Mouse (Mus musculus) forebrain, postnatal 0 days (tissue): ENCODE data around the gene Cyb561d1. TPM values are rescaled to one million over a fixed set of nuclear protein-coding genes. Genes with fewer than 3 reads are reported as not detected.

Experiments used
- ATAC-seq: fragments of 200-750 bp; cut with Nextera tagmentation; 2 replicates; pipeline ENCODE4 v1.8.0; 2017; ENCODE audit warnings: mild to moderate bottlenecking, moderate library complexity
- DNase-seq: peaks from one replicate; pipeline ENCODE4 v3.0.0-alpha.2; 2015
- H3K27ac ChIP-seq: fragments of 300-500 bp; sonication (generic); 2 replicates; pipeline ENCODE4 v1.5.1; 2014; ENCODE audit warnings: low read depth, mild to moderate bottlenecking, antibody characterized with exemption, low read length, moderate library complexity, mixed read lengths
- H3K27me3 ChIP-seq: fragments of 300-500 bp; sonication (generic); 2 replicates; pipeline ENCODE4 v1.6.1; 2014; ENCODE audit warnings: mild to moderate bottlenecking, low read length, mixed read lengths; ENCODE audit not compliant: insufficient read depth
- H3K36me3 ChIP-seq: fragments of 300-500 bp; sonication (generic); 2 replicates; pipeline ENCODE4 v1.6.1; 2014; ENCODE audit warnings: mild to moderate bottlenecking, moderate library complexity; ENCODE audit not compliant: insufficient read depth
- H3K4me1 ChIP-seq: fragments of 300-500 bp; sonication (generic); 2 replicates; pipeline ENCODE4 v1.6.1; 2014; ENCODE audit warnings: antibody characterized with exemption; ENCODE audit not compliant: insufficient read depth
- H3K4me2 ChIP-seq: fragments of 300-500 bp; sonication (generic); 2 replicates; pipeline ENCODE4 v1.6.1; 2014; ENCODE audit warnings: low read depth, mild to moderate bottlenecking, moderate library complexity
- H3K4me3 ChIP-seq: fragments of 300-500 bp; sonication (generic); 2 replicates; pipeline ENCODE4 v1.5.1; 2014; ENCODE audit warnings: low read depth, low read length, mixed read lengths
- H3K9ac ChIP-seq: fragments of 300-500 bp; sonication (generic); 2 replicates; pipeline ENCODE4 v1.6.1; 2014; ENCODE audit warnings: mild to moderate bottlenecking
- H3K9me3 ChIP-seq: fragments of 300-500 bp; sonication (generic); 2 replicates; pipeline ENCODE4 v1.6.1; 2016; ENCODE audit warnings: low read length
- CTCF ChIP-seq: sonication (generic); IDR thresholded peaks from 2 replicates; pipeline ENCODE4 v1.5.1; 2016; ENCODE audit warnings: antibody characterized with exemption, control low read depth, low read depth
- WGBS: fragments of 180-500 bp; shearing (Covaris S2); extraction: QIAGEN DNeasy Blood & Tissue Kit; methylation state at CpG from one replicate; pipeline ENCODE4 v1.1.7; 2014; 5-methylcytosine and 5-hydroxymethylcytosine counted together
- polyA plus RNA-seq: library from polyadenylated mRNA; unstranded; fragments of >200 nt; fragmentation: Nextera tagmentation; extraction: Ambion mirVana; gene quantifications from 2 replicates; pipeline ENCODE4 v1.2.1, GENCODE M21; 2015
- total RNA-seq: library from RNA; depleted of rRNA; stranded (reverse); fragments of >200 nt; gene quantifications from 2 replicates; pipeline ENCODE4 v1.2.3, GENCODE M21; 2014

Cyb561d1 gene
- total and polyA plus RNA-seq, 2 experiments from 2014 or later, result 4.5 to 5.4 TPM

DNA sequence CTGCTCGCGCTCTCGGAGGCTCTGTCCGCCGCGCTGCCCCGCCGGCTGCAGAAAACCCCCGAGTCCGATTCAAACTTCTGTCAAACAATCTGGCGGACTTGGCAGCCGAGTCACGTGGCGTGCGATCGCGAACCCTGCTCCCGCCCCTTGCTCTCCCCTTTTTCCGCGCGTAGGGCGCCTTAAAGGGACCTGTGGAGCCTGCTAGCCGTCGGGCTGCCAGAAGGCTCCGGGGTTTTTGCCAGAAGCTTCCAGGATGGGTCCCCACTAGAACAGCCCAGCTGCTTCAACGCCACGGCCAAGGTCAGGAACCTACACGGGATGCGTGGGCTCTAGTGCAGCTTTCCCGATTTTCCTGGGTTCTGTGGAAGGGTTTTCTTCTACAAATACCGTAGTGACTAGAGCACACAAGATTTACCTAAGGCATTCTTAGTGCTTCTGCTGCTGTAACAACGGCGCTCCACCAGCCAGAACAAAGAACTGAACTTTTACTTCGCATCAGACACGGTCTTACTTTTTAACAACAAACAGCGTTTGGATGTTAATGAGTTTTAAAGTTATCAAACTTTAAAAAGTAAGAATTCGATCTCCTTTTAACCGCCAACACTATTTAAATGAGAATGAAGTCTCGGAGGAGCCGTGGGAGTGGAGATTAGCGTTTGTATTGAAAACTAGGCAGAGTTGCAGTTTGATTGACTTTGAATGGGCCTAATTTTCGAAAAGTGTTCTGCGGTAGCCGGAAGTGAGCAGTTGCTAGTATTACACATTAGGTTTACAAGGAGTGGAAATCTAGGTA lies 25.7 kb upstream of the Cyb561d1 start, which contains the start of gene Sypl2:
TSS of gene Sypl2 (minus strand) at position 91 of the 793 bp plus-strand sequence.
- H3K9ac ChIP-seq, result peak within 1 kb of the TSS; percentile 33; the same call in 1 of the 2 replicates
- H3K9me3 ChIP-seq, result no peaks in the 10 kb centered on the region
- WGBS, result 2% methylated on average over 44 of the region's 44 CpGs
- H3K36me3 ChIP-seq, result no peaks in the 10 kb centered on the region
- peak within 1 kb of the TSS; percentile 67 for H3K4me2 ChIP-seq
- peaks cover 31% of the 10 kb centered on the region for H3K27me3 ChIP-seq
- H3K4me3 ChIP-seq, result peak within 1 kb of the TSS; percentile 41
- H3K27ac ChIP-seq, result no peak within 1 kb of the TSS
- no peak for TF ChIP-seq CTCF
- DNase-seq, result peak; percentile 48
- H3K4me1 ChIP-seq, result peaks cover 4% of the 10 kb centered on the region; the same call in 1 of the 2 replicates
- ATAC-seq, result peak; percentile 61

DNA sequence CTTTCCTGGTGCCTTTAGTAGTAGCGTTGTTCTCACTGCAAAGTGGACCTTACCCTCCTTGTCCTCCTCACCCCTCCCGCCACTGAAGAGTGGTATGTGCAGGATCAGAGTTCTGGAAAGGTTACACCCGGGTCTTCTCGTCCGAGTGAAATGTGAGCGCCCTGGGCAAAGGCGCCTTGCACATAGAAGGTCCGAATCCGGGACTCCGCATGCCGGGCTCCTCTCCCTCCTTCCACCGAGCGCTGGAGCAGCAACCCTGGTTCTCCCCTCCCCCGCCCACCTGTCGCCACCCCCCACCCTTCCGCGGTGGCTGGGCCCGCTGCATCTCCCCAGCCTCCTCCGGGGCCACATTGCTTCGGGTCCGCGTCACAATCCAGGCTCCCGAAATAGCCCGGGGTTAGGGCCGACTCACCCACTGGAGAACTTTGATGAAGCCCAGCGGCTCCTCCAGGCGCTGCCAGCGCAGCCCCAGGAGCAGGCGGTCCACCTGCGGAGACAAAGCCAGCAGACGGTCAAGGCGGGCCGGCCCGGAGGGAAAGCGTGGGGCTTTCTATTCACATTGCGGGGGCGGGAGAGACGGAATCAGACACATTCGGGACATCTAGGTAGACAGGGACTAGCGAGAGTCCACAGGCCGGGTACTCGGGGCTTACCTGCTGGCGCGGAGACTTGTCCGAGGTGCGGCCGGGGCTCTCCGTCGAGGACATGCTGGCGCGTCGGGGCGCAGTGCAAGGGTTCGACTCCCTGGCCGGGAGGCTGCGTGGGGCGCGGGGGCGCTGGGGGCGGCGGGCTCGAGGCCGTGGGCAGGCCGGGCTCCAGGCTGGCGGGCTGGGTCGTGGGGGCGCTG lies 24.9 kb upstream of the Cyb561d1 start:
- Histone ChIP-seq H3K4me1 (peaks cover 4% of the 10 kb centered on the region; the same call in 1 of the 2 replicates), H3K27me3 (peaks cover 31% of the 10 kb centered on the region), H3K4me3 (peak overlapping the region; percentile 41), H3K27ac (no peak overlapping the region), H3K9ac (peak overlapping the region; percentile 33; the same call in 1 of the 2 replicates), H3K36me3 (no peaks in the 10 kb centered on the region), H3K9me3 (no peaks in the 10 kb centered on the region), H3K4me2 (peak overlapping the region; percentile 67)
- no peak for TF ChIP-seq CTCF
- ATAC-seq (peak; percentile 50), DNase-seq (no peak)
- 4% methylated on average over 62 of the region's 67 CpGs for WGBS

DNA sequence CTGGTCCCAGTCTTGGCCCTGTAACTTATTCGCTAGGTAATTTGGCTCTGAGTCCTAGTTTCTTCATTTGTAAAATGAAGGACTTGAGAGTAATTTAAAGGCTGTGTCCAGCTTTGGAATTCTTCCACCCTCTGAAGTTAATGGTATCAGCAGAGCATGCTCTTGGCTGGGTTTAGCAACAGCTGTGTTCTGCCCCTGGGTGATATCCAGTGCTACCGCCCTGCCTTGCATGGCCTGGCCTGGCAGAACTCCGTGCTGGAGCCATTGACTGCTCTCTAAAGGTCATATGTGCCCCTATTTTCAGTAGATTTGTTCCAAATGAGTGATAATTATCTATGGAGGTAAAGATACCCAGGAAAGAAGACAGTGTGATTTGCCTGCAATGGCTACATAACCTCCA lies 19.6 kb upstream of the Cyb561d1 start:
- Histone ChIP-seq H3K9me3 (no peaks in the 10 kb centered on the region), H3K4me3 (no peak overlapping the region), H3K36me3 (no peaks in the 10 kb centered on the region), H3K27ac (no peak overlapping the region), H3K27me3 (peaks cover 10% of the 10 kb centered on the region), H3K4me2 (no peak overlapping the region), H3K9ac (no peak overlapping the region), H3K4me1 (no peaks in the 10 kb centered on the region; the same call in 1 of the 2 replicates)
- DNase-seq (no peak), ATAC-seq (no peak)
- TF ChIP-seq CTCF, result no peak
- WGBS, result 72% methylated on average over 3 of the region's 3 CpGs

DNA sequence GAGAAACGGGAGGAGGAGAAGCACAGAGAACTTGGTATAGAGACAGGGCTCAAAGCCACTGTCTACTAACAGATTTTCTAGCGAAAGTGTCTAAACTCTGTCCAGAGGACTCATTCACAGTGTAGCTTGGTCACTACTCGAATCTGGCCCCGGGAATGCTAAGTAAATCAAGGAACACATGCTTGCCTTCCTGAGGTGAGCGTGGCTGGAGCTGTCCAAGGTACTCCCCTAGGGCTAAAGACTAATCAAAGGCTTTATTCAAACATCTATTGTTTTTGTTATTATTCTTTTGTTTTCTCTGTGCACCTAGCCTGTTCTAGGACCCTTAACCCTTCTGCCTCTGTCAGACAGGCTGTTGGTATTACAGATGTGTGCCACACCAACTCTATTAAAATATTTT lies 13.7 kb upstream of the Cyb561d1 start:
- no peaks in the 10 kb centered on the region for H3K27me3 ChIP-seq
- 27% methylated on average over 5 of the region's 5 CpGs for WGBS
- ATAC-seq, result no peak
- H3K9ac ChIP-seq, result no peak overlapping the region
- no peak overlapping the region for H3K4me3 ChIP-seq
- H3K27ac ChIP-seq, result no peak overlapping the region
- no peaks in the 10 kb centered on the region for H3K9me3 ChIP-seq
- H3K4me2 ChIP-seq, result no peak overlapping the region
- H3K36me3 ChIP-seq, result no peaks in the 10 kb centered on the region
- DNase-seq, result no peak
- H3K4me1 ChIP-seq, result peaks cover 12% of the 10 kb centered on the region
- no peak for TF ChIP-seq CTCF

DNA sequence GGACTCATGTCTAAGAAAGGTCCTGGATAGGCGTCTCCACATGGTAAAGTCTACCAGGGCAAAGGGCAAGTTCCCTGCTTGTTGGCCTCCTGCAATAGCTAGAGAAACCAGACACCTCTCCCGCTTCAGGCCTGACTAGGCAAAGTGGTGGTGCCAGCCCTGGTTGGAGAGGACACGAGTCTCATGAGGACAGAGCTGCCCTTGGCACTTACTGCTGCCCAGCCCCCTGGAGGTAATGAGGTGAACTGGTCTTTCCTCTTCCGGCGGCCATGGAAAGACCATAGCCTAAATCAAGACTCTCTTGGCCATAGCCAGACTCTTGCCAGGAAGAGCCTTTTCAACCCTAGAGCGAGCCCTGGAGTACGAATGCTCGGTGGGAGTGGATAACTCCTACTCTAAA lies 11.4 kb upstream of the Cyb561d1 start:
- H3K36me3 ChIP-seq, result no peaks in the 10 kb centered on the region

DNA sequence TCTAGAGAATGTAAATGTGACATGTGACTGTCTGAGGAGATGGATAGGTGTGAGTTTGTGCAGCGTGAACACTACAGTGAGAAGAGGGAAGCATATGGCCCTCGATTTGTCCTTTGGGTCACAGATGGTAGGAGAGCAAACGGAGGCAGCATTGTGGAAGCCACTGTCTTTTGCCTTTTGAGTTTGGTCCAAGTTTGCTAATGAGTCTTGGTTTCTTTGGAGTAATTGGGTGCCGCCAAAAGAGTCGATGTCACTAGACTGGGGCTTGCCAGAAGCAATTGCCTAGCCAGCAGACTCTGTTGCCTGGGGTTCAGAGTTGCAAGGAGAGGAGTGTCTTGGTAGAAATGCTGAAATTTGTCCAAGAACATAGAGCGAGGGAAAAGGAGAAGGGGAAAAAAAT lies 10.8 kb upstream of the Cyb561d1 start:
- Histone ChIP-seq H3K9me3 (no peaks in the 10 kb centered on the region), H3K36me3 (peaks cover 5% of the 10 kb centered on the region), H3K4me3 (no peak overlapping the region), H3K9ac (0 out of 2 replicates have a peak overlapping the region, but pooled peaks have one; percentile 83), H3K4me2 (peak overlapping the region; percentile 89), H3K27me3 (no peaks in the 10 kb centered on the region), H3K4me1 (peaks cover 25% of the 10 kb centered on the region), H3K27ac (peak overlapping the region; percentile 97)
- DNase-seq (peak; percentile 77), ATAC-seq (peak; percentile 3; the same call in 1 of the 2 replicates)
- TF ChIP-seq CTCF, result no peak
- 29% methylated on average over 6 of the region's 6 CpGs for WGBS

More for the DNA sequence above, 11.4 kb upstream of the Cyb561d1 start:
- no peaks in the 10 kb centered on the region for H3K9me3 ChIP-seq
- H3K4me1 ChIP-seq, result peaks cover 25% of the 10 kb centered on the region
- H3K27ac ChIP-seq, result peak overlapping the region; percentile 48; the same call in 1 of the 2 replicates
- no peak overlapping the region for H3K9ac ChIP-seq
- WGBS, result 82% methylated on average over 8 of the region's 8 CpGs
- H3K27me3 ChIP-seq, result no peaks in the 10 kb centered on the region
- H3K4me3 ChIP-seq, result no peak overlapping the region
- peak; percentile 27; the same call in 1 of the 2 replicates for TF ChIP-seq CTCF
- ATAC-seq (no peak), DNase-seq (no peak)
- H3K4me2 ChIP-seq, result peak overlapping the region; percentile 89; the same call in 1 of the 2 replicates
